Comparison of ENCODE assay signal across 7 mouse cellular contexts in the genomic region with DNA sequence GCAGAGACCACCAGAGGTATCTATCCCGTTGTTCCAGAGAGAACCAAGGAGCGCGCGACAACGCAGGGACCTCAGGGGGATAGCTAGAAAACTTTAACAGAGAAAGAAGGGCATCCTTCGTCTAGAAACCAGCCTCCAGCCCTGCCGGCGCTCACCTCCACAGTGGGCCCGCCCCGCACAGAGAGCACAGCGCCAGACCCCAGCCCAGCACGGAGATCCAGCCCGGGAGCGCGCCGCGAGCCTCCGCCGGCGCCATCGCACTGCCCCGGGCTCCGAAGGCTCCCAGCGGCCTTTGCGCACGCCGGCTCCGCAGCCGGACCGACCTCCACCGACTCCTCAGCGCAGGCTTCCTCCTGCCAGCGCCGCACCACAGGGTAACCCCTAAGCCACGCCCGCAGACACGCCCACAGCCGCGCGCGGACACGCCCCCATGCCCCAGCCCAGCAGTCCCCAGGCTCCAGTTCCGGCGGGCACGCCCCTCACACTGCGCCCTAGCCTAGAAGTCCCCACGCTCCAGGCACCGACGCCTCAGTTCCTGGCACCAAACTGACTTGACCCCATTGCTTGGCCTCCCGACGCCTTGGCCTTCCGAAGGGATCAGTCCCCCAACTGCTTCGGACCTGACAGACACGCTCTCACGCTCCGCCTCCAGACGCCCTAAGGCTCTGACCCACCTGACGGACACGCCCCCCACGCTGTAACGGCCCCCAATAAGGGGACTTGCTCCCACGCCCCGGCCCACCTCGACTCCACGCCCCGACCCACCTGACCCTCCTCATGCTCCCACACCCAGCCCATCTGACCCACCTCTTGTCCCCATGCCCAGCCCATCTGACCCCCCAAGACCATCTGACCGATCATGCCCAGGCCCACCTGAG. TPM values are rescaled to one million over a fixed set of nuclear protein-coding genes. Genes with fewer than 3 reads are reported as not detected.
DNase-seq lines count a peak whose midpoint lies in the region; ATAC-seq lines count a peak whose summit lies in the region.
"Not testable (repeated sequence)": the region's sequence is repeated elsewhere in the genome, so short reads cannot be mapped to it uniquely, and the experiment has no call there.

A gene (minus strand): TSS at position 350 of the 878 bp plus-strand sequence.
A gene (minus strand): TSS at position 659 of the 878 bp plus-strand sequence.

- H3K27me3 ChIP-seq in hindbrain, embryonic 16.5 days (replicated peaks; ENCODE audit: control insufficient read depth, insufficient read depth, low read length); limb, embryonic 12.5 days: not testable (repeated sequence)

- WGBS in hindbrain, embryonic 16.5 days: under 1% methylated on average over 22 of the region's 67 CpGs
- 1% methylated on average over 51 of the region's 67 CpGs for WGBS in limb, embryonic 12.5 days

- DNase-seq in ZHBTc4 (ENCODE audit: low read depth, low spot score): peak; percentile 56
- DNase-seq in embryo, embryonic 10.5 days (ENCODE audit: low spot score): peak; percentile 39
- peak; percentile 14 for DNase-seq in gastrocnemius, postnatal 14 days
- DNase-seq in right cerebral cortex, postnatal 25 days: peak; percentile 27

- H3K9ac ChIP-seq in hindbrain, embryonic 16.5 days (ENCODE audit: low read depth, low read length): peak within 1 kb of the TSS; percentile 62
- peak within 1 kb of the TSS; percentile 63 for H3K9ac ChIP-seq in limb, embryonic 12.5 days (replicated peaks)

- peak; percentile 97 for ATAC-seq in hindbrain, embryonic 16.5 days
- peak; percentile 98 for ATAC-seq in limb, embryonic 12.5 days (ENCODE audit: insufficient number of reproducible peaks, insufficient read depth, low FRiP score, low TSS enrichment, low read depth)
- peak; percentile 95 for ATAC-seq in megakaryocyte-erythroid progenitor cell, adult 5-6 weeks (replicated peaks; ENCODE audit: low FRiP score, low TSS enrichment, poor library complexity, severe bottlenecking)

- not testable (repeated sequence) for H3K9me3 ChIP-seq in hindbrain, embryonic 16.5 days (ENCODE audit: control insufficient read depth, low read length); limb, embryonic 12.5 days

- H3K36me3 ChIP-seq in hindbrain, embryonic 16.5 days (ENCODE audit: control insufficient read depth, insufficient read depth, low read length); limb, embryonic 12.5 days: not testable (repeated sequence)

- H3K4me1 ChIP-seq in hindbrain, embryonic 16.5 days (ENCODE audit: control insufficient read depth, insufficient read depth, low read depth, low read length); limb, embryonic 12.5 days (replicated peaks): not testable (repeated sequence)

- H3K4me3 ChIP-seq in hindbrain, embryonic 16.5 days (ENCODE audit: low read length): peak within 1 kb of the TSS; percentile 51
- H3K4me3 ChIP-seq in limb, embryonic 12.5 days (replicated peaks): peak within 1 kb of the TSS; percentile 52

- H3K4me2 ChIP-seq in hindbrain, embryonic 16.5 days (ENCODE audit: low read length): peak within 1 kb of the TSS; percentile 65
- H3K4me2 ChIP-seq in limb, embryonic 12.5 days: peak within 1 kb of the TSS; percentile 53

- H3K27ac ChIP-seq in hindbrain, embryonic 16.5 days (ENCODE audit: low read depth, low read length): not testable (repeated sequence)
- 0 out of 2 replicates have a peak within 1 kb of the TSS, but pooled peaks have one; percentile 53 for H3K27ac ChIP-seq in limb, embryonic 12.5 days

- intact Hi-C loops in gastrocnemius, postnatal 14 days (cut with DNase I; ENCODE audit: low total_unique reads): not testable (repeated sequence)

RNA-seq across cellular contexts. Expression of the first gene that starts in this region (rescaled TPM):
- under 1 TPM in 1 of 2 experiments, not detected in 1; 0.14 TPM for total RNA-seq in gastrocnemius, postnatal 14 days (2021)
- 0.50 TPM in 1 of 2 replicates, not detected in the other for polyA plus RNA-seq in hindbrain, embryonic 16.5 days (2015; fragmentation: Nextera tagmentation; extraction: Ambion mirVana)
- polyA plus RNA-seq in limb, embryonic 12.5 days (2016; fragmentation: Nextera tagmentation; extraction: Ambion mirVana): 0.24 TPM in 1 of 2 replicates, not detected in the other
- total RNA-seq in megakaryocyte-erythroid progenitor cell, adult 5-6 weeks (2014; fragmentation: Nextera tagmentation): not detected in 2 replicates
- total RNA-seq in megakaryocyte-erythroid progenitor cell, adult 5-6 weeks (2017): not detected in 2 replicates

RNA-seq across cellular contexts. Expression of the second gene that starts in this region (rescaled TPM):
- 10 to 100 TPM; 13.9 to 14.6 TPM for total RNA-seq in gastrocnemius, postnatal 14 days (2021)
- 18.2 and 19.4 TPM in 2 replicates for polyA plus RNA-seq in hindbrain, embryonic 16.5 days (2015; fragmentation: Nextera tagmentation; extraction: Ambion mirVana)
- polyA plus RNA-seq in limb, embryonic 12.5 days (2016; fragmentation: Nextera tagmentation; extraction: Ambion mirVana): 21.4 and 25.2 TPM in 2 replicates
- 16.8 and 21.3 TPM in 2 replicates for total RNA-seq in megakaryocyte-erythroid progenitor cell, adult 5-6 weeks (2014; fragmentation: Nextera tagmentation)
- total RNA-seq in megakaryocyte-erythroid progenitor cell, adult 5-6 weeks (2017): 21.0 and 29.7 TPM in 2 replicates
